9 mouse cellular contexts compared by ENCODE assay signal in the genomic region with DNA sequence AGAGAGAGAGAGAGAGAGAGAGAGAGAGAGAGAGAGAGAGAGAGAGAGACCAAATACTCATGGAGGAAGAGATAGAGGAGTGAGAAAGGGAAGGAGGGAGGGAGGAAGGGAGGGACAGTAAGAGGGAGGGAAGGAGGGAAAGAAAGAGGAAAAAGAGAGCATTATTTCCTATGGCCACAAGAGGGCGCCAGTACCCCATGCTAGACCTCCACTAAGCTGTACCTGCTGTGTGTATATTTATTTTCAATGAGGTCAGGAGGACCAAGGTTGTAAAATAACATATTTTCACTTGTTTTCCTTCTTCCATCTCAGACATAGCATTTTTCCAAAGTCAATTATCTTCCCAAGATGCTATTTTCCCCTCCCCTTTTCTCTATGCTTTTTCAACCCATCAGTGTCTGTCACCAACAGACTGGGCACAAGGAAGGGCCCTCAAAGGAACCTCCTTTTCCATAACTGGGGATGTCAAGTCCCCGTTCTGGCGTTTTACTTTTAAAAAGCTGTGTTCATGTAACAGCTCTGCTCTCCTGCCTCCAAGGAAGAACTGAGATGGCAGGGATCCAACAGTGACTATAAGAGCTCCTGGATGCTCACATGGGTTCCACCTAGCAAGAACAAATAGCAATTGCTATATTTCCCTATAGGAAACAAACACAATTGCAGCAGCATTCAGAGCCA.
DNase-seq lines count a peak whose midpoint lies in the region; ATAC-seq and TF ChIP-seq lines count a peak whose summit lies in the region.
"Had no signal": no experiment of that assay in that cellular context is flagged by ENCODE, and none has a peak within 500 bp of the region (broad histone marks: within the 10 kb centered on the region; RNA-seq: fewer than 3 reads in every experiment).

No protein-coding gene starts in this region.

- peak; percentile 58 to 74 for DNase-seq in left cerebral cortex, adult 18-20 months (ENCODE audit: low spot score in 2 of 2)
- no peak for DNase-seq in left cerebral cortex, adult 11 months (ENCODE audit: low spot score)
- DNase-seq in ZHBTc4 (ENCODE audit: low read depth, low spot score): peak; percentile 50
- DNase-seq in cerebellum, postnatal 4 days (ENCODE audit: low spot score in 2 of 2): peak; percentile 43 to 68
- peak; percentile 45 for DNase-seq in hindbrain, embryonic 10.5 days (ENCODE audit: low spot score)
- peak; percentile 37 for DNase-seq in liver, postnatal 0 days
- DNase-seq in right cerebral cortex, adult 2 months (ENCODE audit: low spot score in 2 of 2): peak; percentile 68 to 75

- H3K9ac ChIP-seq in liver, postnatal 0 days (replicated peaks): no peak overlapping the region

- 17% methylated on average over 3 of the region's 3 CpGs for WGBS in hindbrain, embryonic 10.5 days
- 13% methylated on average over 3 of the region's 3 CpGs for WGBS in liver, postnatal 0 days (ENCODE audit: insufficient replicate concordance)

- H3K9me3 ChIP-seq in hindbrain, embryonic 10.5 days: no peaks in the 10 kb centered on the region
- H3K9me3 ChIP-seq in liver, postnatal 0 days (ENCODE audit: low read length): no peaks in the 10 kb centered on the region

- H3K4me2 ChIP-seq in liver, postnatal 0 days (ENCODE audit: low read depth, low read length): no peak overlapping the region

- peaks cover 11% of the 10 kb centered on the region; the same call in 1 of the 2 replicates for H3K27me3 ChIP-seq in hindbrain, embryonic 10.5 days (ENCODE audit: insufficient read depth, poor library complexity, severe bottlenecking)
- no peaks in the 10 kb centered on the region for H3K27me3 ChIP-seq in liver, postnatal 0 days (ENCODE audit: insufficient read depth, low read length)

- no peak overlapping the region for H3K4me3 ChIP-seq in hindbrain, embryonic 10.5 days
- no peak overlapping the region for H3K4me3 ChIP-seq in liver, postnatal 0 days (ENCODE audit: low read depth, low read length)
- H3K4me3 ChIP-seq: erythroblast, embryonic 14.5 days had no signal

- H3K27ac ChIP-seq in hindbrain, embryonic 10.5 days: no peak overlapping the region
- H3K27ac ChIP-seq in liver, postnatal 0 days (ENCODE audit: low read depth): no peak overlapping the region

- peak; percentile 87 for TF ChIP-seq CTCF in liver, postnatal 0 days (IDR thresholded peaks at IDR 0.05; ENCODE audit: low read depth)

- no peaks in the 10 kb centered on the region for H3K36me3 ChIP-seq in hindbrain, embryonic 10.5 days
- no peaks in the 10 kb centered on the region for H3K36me3 ChIP-seq in liver, postnatal 0 days (replicated peaks; ENCODE audit: insufficient read depth, low read length)

- peaks cover 29% of the 10 kb centered on the region for H3K4me1 ChIP-seq in hindbrain, embryonic 10.5 days (replicated peaks)
- H3K4me1 ChIP-seq in liver, postnatal 0 days (ENCODE audit: insufficient read depth): no peaks in the 10 kb centered on the region

- no peak for ATAC-seq in liver, postnatal 0 days
- no peak for ATAC-seq in erythroblast, adult 5-6 weeks (replicated peaks; ENCODE audit: low FRiP score, poor library complexity, severe bottlenecking)

- no peak for TF ChIP-seq EP300 in liver, postnatal 0 days (IDR thresholded peaks at IDR 0.05; ENCODE audit: low read depth)
